Mouse (Mus musculus) CH12.LX (cell line): ENCODE data around the gene Cry2. TPM values are rescaled to one million over a fixed set of nuclear protein-coding genes. Genes with fewer than 3 reads are reported as not detected.
A peak's percentile ranks its signal among the peaks of the same experiment; 100 is the strongest.

Experiments
- DNase-seq: peaks from one replicate; pipeline ENCODE4 v3.0.0-alpha.2; 2013; ENCODE audit errors: extremely low read depth
- H3K27ac ChIP-seq: 2 replicates; pipeline ENCODE4 v1.5.1; 2012; ENCODE audit warnings: low read depth, mild to moderate bottlenecking, control low read depth, moderate library complexity; ENCODE audit not compliant: insufficient read depth
- H3K27me3 ChIP-seq: replicated peaks from 2 replicates; pipeline ENCODE3; 2012; ENCODE audit warnings: inconsistent platforms
- H3K36me3 ChIP-seq, 2 experiments: replicated peaks in 1 of 2; 2 replicates each; pipeline versions ENCODE3 to v1.6.1; 2012; ENCODE audit warnings: inconsistent platforms in 1 of 2, low read length in 1 of 2, mild to moderate bottlenecking in 1 of 2, mixed read lengths in 1 of 2, moderate library complexity in 1 of 2; ENCODE audit not compliant: control insufficient read depth in 1 of 2, insufficient read depth in 1 of 2
- H3K4me1 ChIP-seq, 2 experiments: 2 replicates each; pipeline ENCODE4 v1.6.1; 2012; ENCODE audit warnings: inconsistent platforms in 1 of 2, moderate library complexity in 1 of 2; ENCODE audit not compliant: insufficient read depth in 2 of 2, control insufficient read depth in 1 of 2
- H3K4me2 ChIP-seq: 2 replicates; pipeline ENCODE4 v1.6.1; 2012; ENCODE audit warnings: low read depth, mild to moderate bottlenecking, control low read depth; ENCODE audit not compliant: poor library complexity, insufficient read depth, severe bottlenecking
- H3K4me3 ChIP-seq, 3 experiments: fragments of 150-350 bp in 1 of 3; sonication (generic) in 1 of 3; replicated peaks in 1 of 3; 2 replicates each; pipeline versions ENCODE3 to v1.5.1; 2011 to 2012; ENCODE audit warnings: low read depth in 2 of 3, low read length in 2 of 3, mild to moderate bottlenecking in 2 of 3, moderate library complexity in 2 of 3, control low read depth in 1 of 3, improper control_type of control experiment in 1 of 3, inconsistent platforms in 1 of 3, mixed read lengths in 1 of 3; ENCODE audit not compliant: poor library complexity in 1 of 3
- H3K79me2 ChIP-seq: replicated peaks from 2 replicates; pipeline ENCODE4 v1.6.1; 2012; ENCODE audit warnings: mild to moderate bottlenecking, moderate library complexity; ENCODE audit not compliant: control insufficient read depth, poor library complexity, insufficient read depth, severe bottlenecking; ENCODE audit errors: extremely low read depth
- H3K9ac ChIP-seq: 2 replicates; pipeline ENCODE4 v1.6.1; 2012; ENCODE audit warnings: low read depth, mild to moderate bottlenecking, control low read depth, moderate library complexity; ENCODE audit not compliant: insufficient read depth
- H3K9me3 ChIP-seq: replicated peaks from 2 replicates; pipeline ENCODE3; 2012; ENCODE audit warnings: low read length, inconsistent platforms, mixed read lengths
- BHLHE40 ChIP-seq: IDR thresholded peaks from 2 replicates; pipeline ENCODE4 v1.6.1; 2011; ENCODE audit warnings: mild to moderate bottlenecking, low read depth, low read length, improper control_type of control experiment
- CHD1 ChIP-seq: IDR thresholded peaks from 2 replicates; pipeline ENCODE4 v1.6.1; 2012; ENCODE audit warnings: low read depth, low read length, improper control_type of control experiment, inconsistent platforms
- CTCF ChIP-seq, 2 experiments: IDR thresholded peaks in 1 of 2; conservative IDR thresholded peaks in 1 of 2; 2 replicates each; pipeline ENCODE4 v1.5.1; 2011 to 2012; ENCODE audit warnings: low read depth in 2 of 2, low read length in 2 of 2, improper control_type of control experiment in 1 of 2, inconsistent platforms in 1 of 2, mild to moderate bottlenecking in 1 of 2, moderate library complexity in 1 of 2
- E2F4 ChIP-seq: IDR thresholded peaks from 2 replicates; pipeline ENCODE4 v1.6.1; 2011; ENCODE audit warnings: low read depth, low read length, improper control_type of control experiment; ENCODE audit not compliant: insufficient replicate concordance
- ELF1 ChIP-seq: IDR thresholded peaks from 2 replicates; pipeline ENCODE4 v1.6.1; 2014; ENCODE audit warnings: low read depth, mild to moderate bottlenecking, inconsistent platforms, low read length, improper control_type of control experiment
- EP300 ChIP-seq: IDR thresholded peaks from 2 replicates; pipeline ENCODE4 v1.6.1; 2011; ENCODE audit warnings: low read length, improper control_type of control experiment
- ETS1 ChIP-seq: conservative IDR thresholded peaks from 2 replicates; pipeline ENCODE4 v1.6.1; 2012; ENCODE audit warnings: low read depth, mild to moderate bottlenecking, inconsistent platforms, low read length, improper control_type of control experiment, moderate library complexity
- GABPA ChIP-seq: IDR thresholded peaks from 2 replicates; pipeline ENCODE4 v1.6.1; 2012; ENCODE audit warnings: low read depth, low read length, improper control_type of control experiment, inconsistent platforms; ENCODE audit not compliant: insufficient replicate concordance
- HCFC1 ChIP-seq: IDR thresholded peaks from 2 replicates; pipeline ENCODE4 v1.6.1; 2012; ENCODE audit warnings: low read depth, mild to moderate bottlenecking, inconsistent platforms, low read length, improper control_type of control experiment
- JUN ChIP-seq: IDR thresholded peaks from 2 replicates; pipeline ENCODE4 v1.6.1; 2011; ENCODE audit warnings: low read depth, mild to moderate bottlenecking, low read length, improper control_type of control experiment, moderate library complexity; ENCODE audit not compliant: insufficient read depth
- JUND ChIP-seq: conservative IDR thresholded peaks from 2 replicates; pipeline ENCODE4 v1.6.1; 2011; ENCODE audit warnings: low read depth, low read length, improper control_type of control experiment
- KAT2A ChIP-seq: IDR thresholded peaks from 2 replicates; pipeline ENCODE4 v1.6.1; 2012; ENCODE audit warnings: low read length, improper control_type of control experiment, inconsistent platforms; ENCODE audit not compliant: insufficient replicate concordance
- MAFK ChIP-seq: IDR thresholded peaks from 2 replicates; pipeline ENCODE4 v1.6.1; 2011; ENCODE audit warnings: low read length, improper control_type of control experiment; ENCODE audit not compliant: insufficient replicate concordance
- MAX ChIP-seq: IDR thresholded peaks from 2 replicates; pipeline ENCODE4 v1.6.1; 2011; ENCODE audit warnings: low read length, improper control_type of control experiment
- MAZ ChIP-seq: IDR thresholded peaks from 2 replicates; pipeline ENCODE4 v1.6.1; 2012; ENCODE audit warnings: low read depth, mild to moderate bottlenecking, inconsistent platforms, low read length, improper control_type of control experiment, moderate library complexity
- MXI1 ChIP-seq: IDR thresholded peaks from 2 replicates; pipeline ENCODE4 v1.6.1; 2011; ENCODE audit warnings: mild to moderate bottlenecking, low read depth, low read length, improper control_type of control experiment
- MYC ChIP-seq: IDR thresholded peaks from 2 replicates; pipeline ENCODE4 v1.6.1; 2011; ENCODE audit warnings: low read depth, mild to moderate bottlenecking, improper control_type of control experiment, low read length
- NELFE ChIP-seq: IDR thresholded peaks from 2 replicates; pipeline ENCODE4 v1.6.1; 2011; ENCODE audit warnings: low read depth, low read length, improper control_type of control experiment
- NRF1 ChIP-seq: IDR thresholded peaks from 2 replicates; pipeline ENCODE4 v1.6.1; 2014; ENCODE audit warnings: low read depth, mild to moderate bottlenecking, inconsistent platforms, low read length, improper control_type of control experiment, moderate library complexity
- POLR2A ChIP-seq: IDR thresholded peaks from 2 replicates; pipeline ENCODE4 v1.6.1; 2011; ENCODE audit warnings: low read depth, mild to moderate bottlenecking, improper control_type of control experiment, low read length
- POLR2AphosphoS2 ChIP-seq: IDR thresholded peaks from 2 replicates; pipeline ENCODE4 v1.6.1; 2011; ENCODE audit warnings: low read depth, low read length, improper control_type of control experiment
- RAD21 ChIP-seq: IDR thresholded peaks from 2 replicates; pipeline ENCODE4 v1.6.1; 2011; ENCODE audit warnings: low read depth, mild to moderate bottlenecking, low read length, improper control_type of control experiment, moderate library complexity
- RCOR1 ChIP-seq: conservative IDR thresholded peaks from 2 replicates; pipeline ENCODE4 v1.6.1; 2012; ENCODE audit warnings: low read depth, mild to moderate bottlenecking, inconsistent platforms, low read length, improper control_type of control experiment
- SIN3A ChIP-seq: IDR thresholded peaks from 2 replicates; pipeline ENCODE4 v1.6.1; 2012; ENCODE audit warnings: low read length, improper control_type of control experiment, inconsistent platforms
- SMC3 ChIP-seq: IDR thresholded peaks from 2 replicates; pipeline ENCODE4 v1.6.1; 2011; ENCODE audit warnings: low read depth, low read length, improper control_type of control experiment
- TBP ChIP-seq: conservative IDR thresholded peaks from 2 replicates; pipeline ENCODE4 v1.6.1; 2011; ENCODE audit warnings: low read depth, low read length, improper control_type of control experiment
- TCF12 ChIP-seq: IDR thresholded peaks from 2 replicates; pipeline ENCODE4 v1.6.1; 2014; ENCODE audit warnings: low read depth, mild to moderate bottlenecking, inconsistent platforms, low read length, improper control_type of control experiment
- UBTF ChIP-seq: IDR thresholded peaks from 2 replicates; pipeline ENCODE4 v1.6.1; 2012; ENCODE audit warnings: low read depth, mild to moderate bottlenecking, inconsistent platforms, low read length, improper control_type of control experiment, moderate library complexity
- USF1 ChIP-seq: IDR thresholded peaks from 2 replicates; pipeline ENCODE4 v1.6.1; 2014; ENCODE audit warnings: low read depth, mild to moderate bottlenecking, inconsistent platforms, low read length, improper control_type of control experiment
- USF2 ChIP-seq: conservative IDR thresholded peaks from 2 replicates; pipeline ENCODE4 v1.6.1; 2011; ENCODE audit warnings: low read depth, low read length, improper control_type of control experiment
- ZC3H11A ChIP-seq: IDR thresholded peaks from 2 replicates; pipeline ENCODE4 v1.6.1; 2012; ENCODE audit warnings: low read depth, mild to moderate bottlenecking, inconsistent platforms, low read length, improper control_type of control experiment
- ZKSCAN1 ChIP-seq: IDR thresholded peaks from 2 replicates; pipeline ENCODE4 v1.6.1; 2012; ENCODE audit warnings: low read depth, inconsistent platforms, low read length, improper control_type of control experiment, borderline replicate concordance
- ZMIZ1 ChIP-seq: IDR thresholded peaks from 2 replicates; pipeline ENCODE4 v1.6.1; 2012; ENCODE audit warnings: low read depth, mild to moderate bottlenecking, inconsistent platforms, low read length, improper control_type of control experiment
- ZNF384 ChIP-seq: IDR thresholded peaks from 2 replicates; pipeline ENCODE4 v1.6.1; 2012; ENCODE audit warnings: low read depth, low read length, improper control_type of control experiment, inconsistent platforms
- dilution Hi-C: fragments of 300-500 bp; cut with MboI; formaldehyde crosslinking; loops from 2 replicates; pipeline ENCODE4 v1.14.3; 2020; ENCODE audit warnings: low sequenced_read_pairs; ENCODE audit not compliant: extremely low pct_unique_long_range_greater_than_20kb, extremely low pct_ligation_motif_present
- in situ Hi-C: fragments of 300-500 bp; cut with MboI; formaldehyde crosslinking; loops from 3 replicates; pipeline ENCODE4 v1.14.3; 2019; ENCODE audit warnings: low sequenced_read_pairs, low pct_ligation_motif_present, low pct_unique_long_range_greater_than_20kb, mixed read lengths
- polyA plus RNA-seq: library from polyadenylated mRNA; unstranded; fragments of >175 nt; gene quantifications from 2 replicates; pipeline ENCODE4 v1.2.1, GENCODE M21; 2012; ENCODE audit warnings: low read depth; ENCODE audit not compliant: insufficient read length
- total RNA-seq, 2 experiments: library from RNA; depleted of rRNA; stranded (reverse); fragments of 300-350 nt in 1 of 2; fragments of >200 nt in 1 of 2; gene quantifications; 2 replicates each; pipeline ENCODE4 v1.2.3; 2012 to 2014

Gene Cry2
- total and polyA plus RNA-seq, 3 experiments: 4.3 to 15.9 (median 12.7) TPM

DNA sequence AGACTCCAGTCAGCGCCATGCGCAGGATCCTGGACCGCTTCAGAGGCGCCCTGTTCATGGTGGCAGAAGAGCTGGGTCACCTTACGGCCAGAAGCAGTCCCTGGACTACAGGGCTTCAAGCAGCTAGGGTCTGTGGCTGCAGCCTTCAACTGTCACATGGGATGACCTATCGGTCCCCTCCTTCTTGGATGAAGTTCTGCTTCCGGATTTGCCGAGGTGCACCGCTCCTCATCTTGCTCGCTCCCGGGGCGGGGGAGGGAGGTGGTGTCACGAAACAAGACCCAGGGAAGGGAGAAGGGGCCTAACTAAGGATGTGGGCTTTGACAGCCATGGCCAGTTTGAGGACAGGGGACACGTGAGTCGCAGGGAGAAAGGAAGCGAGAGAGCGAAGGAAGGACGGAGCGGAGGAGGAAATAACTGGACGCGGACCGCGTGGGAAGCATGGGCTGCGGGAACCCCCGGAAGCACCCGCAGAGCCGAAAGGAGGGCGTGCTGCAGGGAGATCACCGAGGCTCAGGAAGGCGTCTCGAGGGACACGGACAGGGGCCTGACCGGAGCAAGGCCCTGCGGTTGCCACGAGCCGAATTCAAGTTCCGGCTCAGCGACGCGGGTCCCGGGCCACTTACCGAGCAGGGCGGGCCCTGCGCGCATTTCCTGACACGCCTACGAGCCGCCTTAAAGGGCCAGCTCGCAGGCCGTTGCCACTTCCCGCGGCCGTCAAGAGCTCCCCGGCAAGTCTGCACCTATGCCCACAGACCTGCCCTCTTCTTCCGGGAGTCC is 25.5 kb upstream of the Cry2 start:
- H3K4me1 ChIP-seq: peaks cover 23 to 45% of the 10 kb centered on the region in 2 experiments
- peak overlapping the region; percentile 43; the same call in 1 of the 2 replicates for H3K27ac ChIP-seq
- peaks cover 6% of the 10 kb centered on the region for H3K79me2 ChIP-seq
- H3K4me3 ChIP-seq: peak overlapping the region; percentile 90 to 96 (median 92)
- peak; percentile 82 for TF ChIP-seq ZMIZ1
- TF ChIP-seq ETS1: peak; percentile 23; the same call in 1 of the 2 replicates
- TF ChIP-seq GABPA: no peak
- TF ChIP-seq POLR2AphosphoS2: no peak
- peak; percentile 90 for TF ChIP-seq NELFE
- peak; percentile 42 for TF ChIP-seq NRF1
- TF ChIP-seq MXI1: peak; percentile 83; the same call in 1 of the 2 replicates
- peak; percentile 94 for TF ChIP-seq ELF1
- peak; percentile 93 for TF ChIP-seq POLR2A
- TF ChIP-seq ZC3H11A: no peak
- TF ChIP-seq EP300: no peak
- peak; percentile 78 for TF ChIP-seq TCF12
- TF ChIP-seq MAZ: no peak
- TF ChIP-seq JUN: no peak
- no peak for TF ChIP-seq ZKSCAN1
- TF ChIP-seq BHLHE40: peak; percentile 42; the same call in 1 of the 2 replicates
- no peak for TF ChIP-seq SMC3
- TF ChIP-seq SIN3A: peak; percentile 90
- no peak for TF ChIP-seq JUND
- peak; percentile 80 for TF ChIP-seq MYC
- TF ChIP-seq USF1: no peak
- no peak for TF ChIP-seq MAFK
- no peak for TF ChIP-seq E2F4
- TF ChIP-seq TBP: no peak; the same call in 1 of the 2 replicates
- TF ChIP-seq UBTF: no peak
- no peak for TF ChIP-seq RAD21
- no peak for TF ChIP-seq ZNF384
- peak; percentile 75 for TF ChIP-seq HCFC1
- TF ChIP-seq CTCF (conservative IDR thresholded peaks at IDR 0.05 in 1 of 2, IDR thresholded peaks at IDR 0.05 in 1 of 2; ENCODE audit: low read depth in 2 of 2, low read length in 2 of 2): no peak
- no peak for TF ChIP-seq RCOR1
- TF ChIP-seq USF2: no peak
- TF ChIP-seq MAX: peak; percentile 86
- 0 out of 2 replicates have a peak, but pooled peaks have one; percentile 47 for TF ChIP-seq KAT2A
- TF ChIP-seq CHD1: no peak
- peak overlapping the region; percentile 60 for H3K9ac ChIP-seq
- in situ Hi-C loops: no loop called here
- H3K4me2 ChIP-seq: peak overlapping the region; percentile 47
- peak; percentile 78 for DNase-seq
- peaks cover 43% of the 10 kb centered on the region for H3K27me3 ChIP-seq
- peaks cover 7 to 25% of the 10 kb centered on the region in 2 experiments for H3K36me3 ChIP-seq
- dilution Hi-C loops: no loop called here
- peaks cover 8% of the 10 kb centered on the region for H3K9me3 ChIP-seq
